ENCODE assay signal across 10 mouse cellular contexts in the genomic region with DNA sequence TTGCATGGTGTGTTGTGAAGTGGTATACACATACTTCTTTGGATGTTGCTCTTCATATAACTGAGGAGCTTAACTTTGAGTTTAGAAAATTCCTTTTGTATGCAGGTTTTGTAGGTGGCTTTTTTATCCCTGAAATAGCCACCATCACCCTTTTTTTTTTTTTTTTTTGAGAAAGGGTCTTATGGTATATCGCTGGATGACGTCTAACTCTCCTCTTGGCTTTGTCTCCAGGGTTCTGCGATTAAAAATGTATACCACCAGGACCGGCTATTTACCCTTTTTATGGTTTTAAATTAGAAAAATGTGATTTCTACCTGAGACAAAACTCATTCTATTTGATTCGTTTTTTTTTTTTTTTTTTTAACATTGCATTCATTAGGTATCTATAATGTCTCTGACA. TPM values are rescaled to one million over a fixed set of nuclear protein-coding genes. Genes with fewer than 3 reads are reported as not detected.
DNase-seq lines count a peak whose midpoint lies in the region; ATAC-seq and TF ChIP-seq lines count a peak whose summit lies in the region.
"Had no signal": no experiment of that assay in that cellular context is flagged by ENCODE, and none has a peak within 500 bp of the region (broad histone marks: within the 10 kb centered on the region; RNA-seq: fewer than 3 reads in every experiment).

No protein-coding gene starts in this region.

- no peak for TF ChIP-seq POLR2A in myocyte (IDR thresholded peaks at IDR 0.05; ENCODE audit: insufficient read length, low read depth)

- DNase-seq in layer of hippocampus, adult 2 months (ENCODE audit: low spot score in 2 of 2), result no peak
- DNase-seq in layer of hippocampus, adult 9-10 months (ENCODE audit: low spot score), result no peak
- no peak for DNase-seq in forebrain, embryonic 11.5 days (ENCODE audit: low spot score)
- DNase-seq in limb, embryonic 11.5 days (ENCODE audit: low spot score), result no peak
- no peak for DNase-seq in natural killer cell, adult 2 months (ENCODE audit: low spot score in 2 of 2)
- DNase-seq in layer of hippocampus, adult 11-12 months (ENCODE audit: low spot score), result no peak
- DNase-seq: gastrocnemius, postnatal 14 days; layer of hippocampus, postnatal 36 days had no signal

- H3K9ac ChIP-seq in forebrain, embryonic 11.5 days (ENCODE audit: low read length), result no peak overlapping the region
- no peak overlapping the region for H3K9ac ChIP-seq in limb, embryonic 11.5 days (ENCODE audit: low read length)

- TF ChIP-seq CTCF in layer of hippocampus, adult 2 months (conservative IDR thresholded peaks at IDR 0.05), result no peak

- H3ac ChIP-seq in myocyte (ENCODE audit: control insufficient read depth, insufficient read length), result no peak overlapping the region

- H3K36me3 ChIP-seq in forebrain, embryonic 11.5 days (ENCODE audit: control insufficient read depth, insufficient read depth, low read length), result no peaks in the 10 kb centered on the region
- H3K36me3 ChIP-seq in limb, embryonic 11.5 days (ENCODE audit: control insufficient read depth, insufficient read depth, low read length), result no peaks in the 10 kb centered on the region
- H3K36me3 ChIP-seq in myocyte (ENCODE audit: control insufficient read depth, insufficient read depth), result no peaks in the 10 kb centered on the region

- 70% methylated on average over 5 of the region's 5 CpGs for WGBS in forebrain, embryonic 11.5 days
- WGBS in limb, embryonic 11.5 days, result 66% methylated on average over 5 of the region's 5 CpGs

- peaks cover 68% of the 10 kb centered on the region for H3K79me2 ChIP-seq in myocyte (ENCODE audit: control insufficient read depth, insufficient read depth)

- no peaks in the 10 kb centered on the region for H3K9me3 ChIP-seq in forebrain, embryonic 11.5 days (ENCODE audit: control insufficient read depth, low read length)
- H3K9me3 ChIP-seq in limb, embryonic 11.5 days (ENCODE audit: control insufficient read depth, low read length), result no peaks in the 10 kb centered on the region

- H3K27ac ChIP-seq in layer of hippocampus, adult 2 months, result peak overlapping the region; percentile 99; the same call in 1 of the 2 replicates
- H3K27ac ChIP-seq in forebrain, embryonic 11.5 days (ENCODE audit: low read depth, low read length), result no peak overlapping the region
- H3K27ac ChIP-seq in limb, embryonic 11.5 days (replicated peaks; ENCODE audit: low read depth, low read length), result no peak overlapping the region

- no peak for ATAC-seq in forebrain, embryonic 11.5 days (replicated peaks; ENCODE audit: low FRiP score)
- no peak for ATAC-seq in limb, embryonic 11.5 days (ENCODE audit: insufficient number of reproducible peaks, low FRiP score, low TSS enrichment, low read depth)
- ATAC-seq in frontal cortex, adult (ENCODE audit: low TSS enrichment), result no peak

- H3K4me1 ChIP-seq in forebrain, embryonic 11.5 days (replicated peaks; ENCODE audit: control insufficient read depth, insufficient read depth, low read length), result no peaks in the 10 kb centered on the region; the same call in 1 of the 2 replicates
- H3K4me1 ChIP-seq in limb, embryonic 11.5 days (ENCODE audit: control insufficient read depth, insufficient read depth, low read length), result no peaks in the 10 kb centered on the region

- H3K4me3 ChIP-seq in layer of hippocampus, adult 2 months, result peak overlapping the region; percentile 89
- peak overlapping the region; percentile 94 for H3K4me3 ChIP-seq in forebrain, embryonic 11.5 days (ENCODE audit: low read depth, low read length)
- no peak overlapping the region for H3K4me3 ChIP-seq in limb, embryonic 11.5 days (ENCODE audit: low read depth, low read length)
- H3K4me3 ChIP-seq in myocyte, result peak overlapping the region; percentile 62

- peak overlapping the region; percentile 32; the same call in 1 of the 2 replicates for H3K4me2 ChIP-seq in forebrain, embryonic 11.5 days (ENCODE audit: low read depth, low read length, severe bottlenecking)
- H3K4me2 ChIP-seq in limb, embryonic 11.5 days (ENCODE audit: low read depth, severe bottlenecking), result peak overlapping the region; percentile 15; the same call in 1 of the 2 replicates
- peak overlapping the region; percentile 58 for H3K4me2 ChIP-seq in myocyte (ENCODE audit: low read depth)

- no peaks in the 10 kb centered on the region for H3K27me3 ChIP-seq in forebrain, embryonic 11.5 days (ENCODE audit: control insufficient read depth, insufficient read depth, low read length)
- no peaks in the 10 kb centered on the region for H3K27me3 ChIP-seq in limb, embryonic 11.5 days (ENCODE audit: control insufficient read depth, insufficient read depth, low read length)
- H3K27me3 ChIP-seq in myocyte (ENCODE audit: control insufficient read depth, insufficient read depth, insufficient read length), result no peaks in the 10 kb centered on the region

TF ChIP-seq in myocyte, 11 proteins besides CTCF, POLR2A, EP300 and RAD21:
- TF ChIP-seq POLR2AphosphoS2 (IDR thresholded peaks at IDR 0.05; ENCODE audit: insufficient read length, low read depth) (no peak), MAX (IDR thresholded peaks at IDR 0.05; ENCODE audit: low read depth) (no peak), MYOG (IDR thresholded peaks at IDR 0.05; ENCODE audit: control insufficient read depth in 1 of 3, insufficient read depth in 1 of 3, insufficient read length in 2 of 3, low read depth in 2 of 3) (no peak), E2F4 (IDR thresholded peaks at IDR 0.05; ENCODE audit: insufficient read depth) (no peak), CEBPB (IDR thresholded peaks at IDR 0.05; ENCODE audit: insufficient read depth, poor library complexity, severe bottlenecking) (no peak), USF1 (IDR thresholded peaks at IDR 0.05; ENCODE audit: low read depth) (no peak), TCF12 (IDR thresholded peaks at IDR 0.05; ENCODE audit: insufficient read depth, poor library complexity, severe bottlenecking) (no peak), MYOD1 (IDR thresholded peaks at IDR 0.05; ENCODE audit: control insufficient read depth in 1 of 3, insufficient read length in 2 of 3, low read depth in 2 of 3) (no peak), TCF3 (IDR thresholded peaks at IDR 0.05; ENCODE audit: insufficient read length, low read depth) (no peak), REST (IDR thresholded peaks at IDR 0.05; ENCODE audit: insufficient read depth, insufficient read length) (no peak), SRF (IDR thresholded peaks at IDR 0.05; ENCODE audit: control insufficient read depth, insufficient read length, low read depth) (no peak)

RNA-seq across cellular contexts. Expression of a gene that starts 2.2 kb away (rescaled TPM):
- total RNA-seq in layer of hippocampus, adult 2 months (2021), result 100 to 1,000 TPM; 143 to 145 TPM
- 148 and 159 TPM in 2 replicates for polyA plus RNA-seq in forebrain, embryonic 11.5 days (2014; fragmentation: Nextera tagmentation; extraction: Ambion mirVana)
- 126 and 131 TPM in 2 replicates for polyA plus RNA-seq in limb, embryonic 11.5 days (2014; fragmentation: Nextera tagmentation; extraction: Ambion mirVana)
- 8.9 TPM for polyA plus RNA-seq in myocyte (2012; fragmentation: generic; extraction: Trizol)

Comparison
In these comparisons a context has a peak if more than half of its experiments do, and no peak if none do; other contexts are left out.
1. RNA of a gene that starts 2.2 kb away (polyA plus RNA-seq): 148 to 159 TPM in forebrain, embryonic 11.5 days and 126 to 131 TPM in limb, embryonic 11.5 days; 8.9 TPM in myocyte (single experiment); every median in the first group is over 10 times any median in the second.
2. Peak in every context shown above with its lines, with median percentiles within 50 percentile points of each other: H3K4me2 ChIP-seq.